Mouse (Mus musculus) heart, postnatal 10 days (tissue): ENCODE measurements at regions not wholly inside any gene's neighbourhood (a gene's known extent, or its start where the extent isn't known, plus 50 kb on each side); places are given as distances from the start of the nearest gene placed in this dataset.
A peak's percentile ranks its signal among the peaks of the same experiment; 100 is the strongest.

ENCODE experiments used
- DNase-seq, 2 experiments: peaks; one replicate each; pipeline ENCODE4 v3.0.0; 2021
- intact Hi-C: fragments of 180-260 bp; cut with DNase I; formaldehyde crosslinking; loops from one replicate; pipeline ENCODE4 v1.15.1; 2025

- peak; percentile 83 to 86 for DNase-seq
- intact Hi-C loops: no loop called here
Measured at GRCm38 (mm10) chr8:25343160-25343602, 519.0 kb upstream of the Adam5 start.

GRCm38 (mm10) chr8:25342501-25342900 is 518.3 kb upstream of the Adam5 start:
- no peak for DNase-seq
- intact Hi-C loops: no loop called here

GRCm38 (mm10) chr8:25341225-25341624 is 517.1 kb upstream of the Adam5 start:
- no peak for DNase-seq
- intact Hi-C loops: no loop called here

GRCm38 (mm10) chr8:25340729-25341128 is 516.6 kb upstream of the Adam5 start:
- intact Hi-C loops: no loop called here
- no peak for DNase-seq

GRCm38 (mm10) chr8:25332120-25332607 is 508.0 kb upstream of the Adam5 start:
- intact Hi-C loops: no loop called here
- no peak for DNase-seq

- DNase-seq: no peak
- intact Hi-C loops: no loop called here
Measured at GRCm38 (mm10) chr8:25331161-25331776, 507.1 kb upstream of the Adam5 start.

- DNase-seq: peak; percentile 47 to 48
- intact Hi-C loops: no loop called here
Measured at GRCm38 (mm10) chr8:25329791-25330190, 505.6 kb upstream of the Adam5 start.

- intact Hi-C loops: no loop called here
- DNase-seq: no peak
Measured at GRCm38 (mm10) chr8:25328318-25328717, 504.1 kb upstream of the Adam5 start.

- DNase-seq: no peak
- intact Hi-C loops: no loop called here
Measured at GRCm38 (mm10) chr8:25326930-25327329, 502.8 kb upstream of the Adam5 start.

- intact Hi-C loops: no loop called here
- DNase-seq: peak in 1 of 2 experiments; percentile 16
Measured at GRCm38 (mm10) chr8:25326257-25326656, 502.1 kb upstream of the Adam5 start.

- no peak for DNase-seq
- intact Hi-C loops: no loop called here
Measured at GRCm38 (mm10) chr8:25324731-25325130, 500.6 kb upstream of the Adam5 start.

GRCm38 (mm10) chr8:25323643-25324420 is 499.7 kb upstream of the Adam5 start:
- intact Hi-C loops: no loop called here
- DNase-seq: no peak

GRCm38 (mm10) chr8:25316383-25316782 is 492.2 kb upstream of the Adam5 start:
- no peak for DNase-seq
- intact Hi-C loops: no loop called here

GRCm38 (mm10) chr8:25311811-25312533 is 487.8 kb upstream of the Adam5 start:
- DNase-seq: no peak
- intact Hi-C loops: no loop called here

- intact Hi-C loops: no loop called here
Measured at GRCm38 (mm10) chr8:25307956-25308355, 483.8 kb upstream of the Adam5 start.

GRCm38 (mm10) chr8:25307511-25307910 is 483.3 kb upstream of the Adam5 start:
- intact Hi-C loops: no loop called here
- peak in 1 of 2 experiments; percentile 37 for DNase-seq

More at GRCm38 (mm10) chr8:25307956-25308355, 483.8 kb upstream of the Adam5 start:
- DNase-seq: no peak

- intact Hi-C loops: no loop called here
- peak; percentile 66 to 69 for DNase-seq
Measured at GRCm38 (mm10) chr8:25306769-25307491, 482.8 kb upstream of the Adam5 start.
